Mouse (Mus musculus) frontal cortex, postnatal 25 days (tissue): ENCODE measurements around the gene Ghdc.
"Not testable (repeated sequence)": the region's sequence is repeated elsewhere in the genome, so short reads cannot be mapped to it uniquely, and the experiment has no call there.

Source experiments
- DNase-seq, 2 experiments: peaks; one replicate each; pipeline ENCODE4 v3.0.0; 2022; ENCODE audit warnings: low spot score in 2 of 2

Gene Ghdc

GRCm38 (mm10) chr11:100770646-100771408, at the start of gene Ghdc:
Gene Ghdc, minus strand, starts transcription at chr11:100770957.
- peak; percentile 51 to 69 for DNase-seq

GRCm38 (mm10) chr11:100820047-100820446, 49.3 kb upstream of the Ghdc start:
- DNase-seq = no peak

- DNase-seq = no peak
Observed at GRCm38 (mm10) chr11:100819626-100820025, 48.9 kb upstream of the Ghdc start.

DNA sequence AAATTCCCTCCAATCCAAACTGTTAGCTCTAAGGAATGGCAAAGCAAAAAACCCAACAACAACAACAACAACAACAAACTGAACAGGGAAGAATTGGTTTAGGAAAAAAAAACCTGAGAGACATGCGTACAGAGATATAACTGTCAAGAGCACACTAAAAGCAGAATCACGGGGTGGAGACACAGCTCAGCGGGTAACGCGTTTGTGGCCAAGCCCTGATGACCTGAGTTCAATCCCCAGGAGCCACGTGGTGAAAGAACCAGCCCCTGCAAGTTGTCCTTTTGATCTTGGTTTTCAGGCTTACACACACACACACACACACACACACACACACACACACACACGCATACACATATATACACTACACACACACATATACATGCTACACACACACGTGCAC, 48.3 kb upstream of the Ghdc start:
- DNase-seq = no peak

DNA sequence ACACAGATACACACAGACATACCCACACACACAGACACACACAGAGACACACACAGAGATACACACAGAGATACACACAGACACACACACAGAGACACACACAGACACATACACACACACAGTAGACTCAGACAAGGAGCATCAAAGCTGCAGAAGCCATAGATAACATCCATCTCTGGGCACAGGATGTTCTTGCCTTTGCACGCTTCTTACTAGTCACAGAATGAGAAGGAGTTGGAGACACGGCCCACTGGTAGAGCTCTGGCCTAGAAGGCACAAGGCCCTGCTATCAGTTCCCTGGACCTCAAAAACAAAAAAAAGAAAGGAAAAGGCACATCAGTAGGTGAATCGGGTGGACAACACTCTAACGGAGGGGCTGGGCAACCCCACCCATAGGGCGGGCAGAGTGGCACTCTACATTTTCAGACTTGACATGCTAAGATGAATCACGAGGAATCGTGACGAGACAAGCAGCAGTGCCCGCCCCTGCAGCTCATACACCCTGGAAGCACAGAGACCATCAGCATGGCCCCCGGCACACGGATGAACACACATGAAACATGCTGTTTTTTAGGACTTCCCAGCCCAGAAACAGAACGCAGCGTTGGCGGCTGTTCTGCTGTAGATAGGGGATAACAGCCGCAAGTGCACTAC, 47.7 kb upstream of the Ghdc start:
- DNase-seq = no peak

DNA sequence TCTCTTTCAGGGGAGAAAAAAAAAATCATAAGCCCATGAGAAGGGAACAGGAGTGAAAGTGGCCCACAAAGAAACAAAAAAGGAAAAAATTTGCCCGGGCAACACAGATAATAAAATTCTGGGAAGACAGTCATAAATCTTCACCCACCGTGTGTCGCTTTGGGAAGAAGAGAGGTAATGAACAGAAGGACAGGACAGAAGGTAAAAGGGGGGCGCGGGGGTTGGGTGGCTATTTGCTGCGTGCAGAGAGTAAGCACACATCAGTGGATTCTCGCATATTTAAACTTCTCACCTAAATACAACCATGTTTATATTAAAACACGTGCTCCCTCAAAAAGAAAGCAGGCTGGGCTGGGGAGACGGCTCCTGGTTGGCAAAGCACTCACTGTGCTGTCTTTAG, 46.6 kb upstream of the Ghdc start:
- DNase-seq = no peak

- DNase-seq = no peak
Observed at GRCm38 (mm10) chr11:100816801-100817200, 46.0 kb upstream of the Ghdc start.

DNA sequence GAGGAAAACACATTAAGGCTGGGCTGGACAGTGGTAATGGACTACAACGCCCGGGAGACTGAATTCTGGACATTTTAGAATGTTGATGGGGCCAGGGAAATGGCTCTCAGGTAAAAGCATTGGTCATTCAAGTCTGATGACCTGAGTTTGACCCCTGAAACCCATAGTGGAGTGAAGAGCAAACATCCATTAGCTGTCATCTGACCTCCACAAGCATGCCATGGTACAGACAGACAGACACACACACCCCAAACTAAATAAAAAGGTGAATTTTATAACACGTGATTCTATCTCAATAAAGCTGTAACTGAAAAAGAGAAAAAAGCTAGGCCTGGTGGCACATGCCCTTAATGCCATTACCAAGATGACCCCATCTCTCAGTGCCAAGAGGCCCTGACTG, 45.6 kb upstream of the Ghdc start:
- no peak for DNase-seq

DNA sequence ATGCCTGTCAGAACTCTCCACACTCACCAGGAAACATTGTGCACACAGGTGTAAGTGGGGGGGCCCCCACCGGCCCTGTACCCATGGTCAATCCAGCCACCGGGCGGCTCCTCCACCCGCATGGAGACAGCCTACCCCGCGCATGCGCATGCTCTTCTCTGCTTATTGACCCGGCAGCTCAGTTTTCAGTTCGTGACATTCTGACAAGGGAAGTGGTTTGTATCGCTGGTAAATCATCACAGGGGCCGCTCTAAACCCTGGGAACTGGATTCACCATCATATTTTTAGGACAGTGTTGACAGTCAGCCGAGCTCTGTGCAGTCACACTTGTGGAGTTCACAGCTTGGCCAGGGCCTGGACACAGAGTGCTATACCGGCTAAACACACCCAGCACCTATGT, 43.7 kb upstream of the Ghdc start:
- DNase-seq = no peak

DNA sequence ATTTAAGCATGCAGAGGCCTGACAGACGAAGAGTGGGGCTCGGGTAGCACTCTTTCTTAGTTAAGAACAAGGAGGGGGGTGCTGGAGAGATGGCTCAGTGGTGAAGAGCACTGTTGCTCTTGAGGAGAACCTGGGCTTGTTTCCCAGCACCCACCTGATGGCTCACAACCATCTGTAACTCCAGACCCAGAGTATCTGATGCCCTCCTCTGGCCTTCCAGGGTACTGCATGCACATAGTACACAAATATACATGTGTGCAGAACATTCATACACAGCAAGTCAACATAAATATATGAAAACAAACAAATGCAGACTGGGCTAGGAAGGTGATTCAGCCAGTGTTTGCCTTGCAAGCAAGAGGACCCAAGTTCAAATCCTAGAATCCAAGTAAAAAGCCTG, 40.4 kb upstream of the Ghdc start:
- DNase-seq = no peak

- no peak for DNase-seq
Observed at GRCm38 (mm10) chr11:100810516-100810915, 39.8 kb upstream of the Ghdc start.

DNA sequence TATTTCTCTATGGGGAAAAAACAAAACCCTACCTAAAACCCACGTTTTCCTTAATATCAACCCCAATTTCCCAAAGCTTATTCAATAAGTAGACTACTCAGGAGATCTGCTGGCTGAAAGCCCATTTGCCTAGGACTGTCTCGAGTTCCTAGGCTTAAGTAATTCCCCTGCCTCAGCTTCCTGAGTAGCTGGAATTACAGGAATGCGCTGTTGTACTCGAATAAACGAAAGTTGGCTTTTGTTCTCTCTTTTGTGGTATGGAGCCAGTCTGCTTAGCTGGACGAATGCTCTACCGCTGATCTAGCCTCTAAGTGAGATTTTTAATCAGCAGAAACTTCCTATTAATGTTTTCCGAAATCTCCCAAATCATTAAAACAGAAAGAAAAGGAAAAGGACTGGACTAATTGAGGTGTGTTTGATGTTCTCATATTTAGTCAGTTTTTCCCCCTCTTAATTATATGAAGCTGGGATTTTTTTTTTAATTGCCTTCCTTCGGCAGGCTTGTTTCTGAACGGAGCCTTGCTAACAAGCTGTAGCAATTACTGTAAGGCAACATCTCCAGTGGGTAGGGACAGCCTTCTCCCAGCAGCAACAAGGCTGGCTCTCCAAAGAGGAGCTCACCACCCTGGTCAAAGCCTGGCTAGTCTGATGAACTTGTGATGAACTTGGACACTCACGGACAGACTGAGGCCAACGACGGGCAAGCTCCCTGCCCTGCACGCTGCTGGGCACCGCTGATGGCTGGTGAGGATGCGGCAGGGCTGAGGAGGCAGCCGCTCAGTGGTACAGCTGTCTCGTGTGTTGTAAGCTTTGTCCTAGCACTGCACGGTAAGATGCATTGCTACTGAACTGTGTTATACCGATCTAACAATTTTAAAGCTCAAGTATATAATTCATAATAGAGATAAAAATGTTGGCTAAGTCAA, 35.9 kb upstream of the Ghdc start:
- no peak for DNase-seq

DNA sequence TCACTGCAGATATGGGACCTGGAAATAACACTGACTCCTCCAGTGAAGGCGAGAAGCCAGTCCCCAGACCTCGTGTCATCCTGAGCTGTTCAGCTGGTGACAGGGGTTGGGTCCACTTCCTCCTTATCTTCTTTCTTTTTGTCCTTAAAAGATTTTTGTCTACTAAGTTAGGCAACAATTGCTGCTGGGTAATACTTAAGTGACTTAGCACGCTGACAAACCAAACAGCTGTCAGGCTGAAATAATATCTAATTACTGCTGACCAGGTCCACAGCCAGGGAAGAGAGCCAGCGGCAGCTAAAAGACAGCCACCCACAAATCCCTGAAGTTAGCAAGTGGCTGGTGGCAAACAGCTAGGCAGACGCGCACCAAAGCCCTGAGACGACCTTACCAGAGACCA, 34.8 kb upstream of the Ghdc start:
- no peak for DNase-seq

- no peak for DNase-seq
Observed at GRCm38 (mm10) chr11:100804409-100804808, 33.7 kb upstream of the Ghdc start.

GRCm38 (mm10) chr11:100799426-100799825, 28.7 kb upstream of the Ghdc start:
- DNase-seq = no peak

DNA sequence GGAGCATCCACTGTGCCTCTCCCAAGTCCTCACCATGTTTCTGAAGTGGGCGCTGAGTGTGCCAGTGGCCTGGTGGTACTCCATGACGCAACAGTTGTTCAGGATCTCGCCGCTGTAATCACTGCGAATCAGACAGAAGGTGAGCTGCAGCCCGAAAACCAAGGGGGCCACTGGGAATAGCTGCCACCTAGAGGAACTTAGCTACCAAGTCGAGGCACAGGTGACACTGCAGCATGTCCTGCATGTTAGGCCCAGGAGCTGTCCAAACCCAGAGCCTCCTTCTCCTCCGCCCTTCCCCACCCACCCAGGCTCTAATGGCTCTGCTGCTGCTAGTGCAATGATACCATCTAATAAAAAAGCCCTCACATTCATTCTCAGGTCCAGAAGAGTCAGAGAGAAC, 25.8 kb upstream of the Ghdc start:
- no peak for DNase-seq

DNA sequence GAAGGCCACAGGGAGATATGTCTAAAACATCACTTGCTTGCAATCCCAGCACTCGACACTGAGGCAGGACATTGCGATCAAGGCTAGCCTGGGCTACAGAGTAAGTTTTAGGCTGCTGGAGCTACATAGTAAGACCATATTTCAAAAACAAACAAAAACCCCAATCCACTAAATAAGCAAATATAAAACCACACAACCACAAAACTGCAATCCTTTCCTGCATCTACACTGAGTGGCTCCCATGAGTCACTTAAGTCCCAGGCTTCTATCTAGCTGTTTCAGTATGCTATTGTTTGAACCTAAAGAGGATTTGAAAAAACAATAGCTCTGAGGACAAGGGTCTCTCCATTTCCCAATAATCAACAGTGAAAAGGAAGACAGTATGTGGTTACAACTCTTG, 24.6 kb upstream of the Ghdc start:
- DNase-seq = no peak

DNA sequence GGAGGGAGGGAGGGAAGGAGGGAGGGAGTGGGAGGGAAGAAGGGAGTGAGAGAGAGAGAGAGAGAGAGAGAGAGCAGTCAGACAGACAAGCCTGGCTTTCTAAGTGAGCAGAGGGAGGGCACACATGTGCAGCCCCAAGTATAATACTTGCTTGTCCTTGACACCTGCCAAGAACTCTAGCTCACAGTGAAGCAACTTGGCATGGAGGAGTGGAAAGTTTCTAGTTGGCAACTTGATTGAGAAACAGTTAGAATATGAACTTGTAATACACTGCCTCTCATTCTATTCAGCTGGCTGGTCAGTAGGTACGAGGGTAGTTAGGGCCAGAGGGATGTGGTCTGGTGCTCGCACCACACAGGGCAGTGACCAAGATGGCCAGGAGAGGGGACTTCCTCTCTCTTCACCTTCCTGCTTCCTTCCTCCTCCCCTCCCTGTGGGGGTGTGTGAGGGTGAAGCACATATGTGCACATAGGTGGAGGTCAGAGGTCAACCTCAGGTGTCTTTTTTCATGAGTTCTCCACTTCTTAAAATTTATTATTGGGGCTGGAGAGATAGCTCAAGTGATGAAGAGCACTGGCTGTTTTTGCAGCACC, 20.8 kb upstream of the Ghdc start:
- DNase-seq = no peak

DNA sequence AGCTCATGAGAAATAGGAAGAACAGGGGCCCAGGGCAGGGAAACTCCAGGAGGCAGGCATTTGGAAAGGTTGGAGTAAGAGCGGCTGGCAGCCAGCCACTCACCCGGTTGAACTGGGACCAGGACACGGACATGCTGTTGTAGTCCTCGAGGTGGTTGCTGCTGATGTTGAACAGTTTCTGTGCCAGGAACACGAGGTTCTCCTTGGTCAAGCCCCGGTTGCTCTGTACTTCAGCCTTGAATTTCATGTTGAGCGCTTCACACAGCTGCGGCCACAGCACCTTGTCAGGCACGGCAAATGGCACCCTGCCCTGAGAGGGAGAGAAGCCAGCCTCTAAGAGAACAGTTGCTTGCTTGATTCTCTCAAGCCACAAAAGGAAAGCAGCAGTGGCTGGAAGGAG, 19.9 kb upstream of the Ghdc start:
- DNase-seq = not testable (repeated sequence)

- no peak for DNase-seq
Observed at GRCm38 (mm10) chr11:100789702-100790101, 18.9 kb upstream of the Ghdc start.

DNA sequence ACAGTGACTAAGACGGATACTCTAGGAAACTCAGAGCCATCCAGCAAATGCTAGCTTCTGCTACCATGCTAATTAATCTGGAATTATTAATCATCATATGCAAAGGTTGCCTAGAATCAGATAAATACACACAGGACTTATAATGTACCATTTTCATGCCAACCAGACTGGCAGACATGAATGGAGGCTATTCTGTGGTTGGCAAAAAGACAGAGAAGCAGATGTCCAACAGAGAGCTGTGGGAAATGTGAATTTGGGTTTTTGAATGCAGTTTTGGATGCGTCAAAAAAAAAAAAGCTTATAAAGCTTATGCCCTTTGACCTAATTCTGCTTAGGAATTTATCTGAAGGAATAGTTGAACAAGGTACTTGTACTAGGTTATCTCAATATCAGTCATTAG, 15.0 kb upstream of the Ghdc start:
- DNase-seq = no peak

GRCm38 (mm10) chr11:100784286-100784685, 13.5 kb upstream of the Ghdc start:
- no peak for DNase-seq
